Mouse (Mus musculus): Measurements from ENCODE around the gene Tuba1a. TPM values are rescaled to one million over a fixed set of nuclear protein-coding genes. Genes with fewer than 3 reads are reported as not detected.
"Not testable (repeated sequence)": the region's sequence is repeated elsewhere in the genome, so short reads cannot be mapped to it uniquely, and the experiment has no call there.

Gene Tuba1a
- polyA plus RNA-seq, 1 experiment from 2014 or later = 1,543 TPM

- H3K4me1 ChIP-seq = peaks cover 23% of the 10 kb centered on the region
Observed at GRCm38 (mm10) chr15:98933833-98934216, 19.7 kb downstream of the Tuba1a start.

GRCm38 (mm10) chr15:98933004-98933671 lies 20.4 kb downstream of the Tuba1a start:
- peak overlapping the region; percentile 84 for H3K4me3 ChIP-seq (replicated peaks)
- peak overlapping the region; percentile 100 for H3K27ac ChIP-seq (replicated peaks)
- H3K4me1 ChIP-seq = peaks cover 27% of the 10 kb centered on the region
- H3K9me3 ChIP-seq (replicated peaks); H3K27me3 ChIP-seq; ATAC-seq (ENCODE audit: insufficient number of reproducible peaks, low FRiP score, low TSS enrichment, low read depth): not testable (repeated sequence)
- peaks cover 14% of the 10 kb centered on the region; the same call in 1 of the 2 replicates for H3K36me3 ChIP-seq
- H3K9ac ChIP-seq = peak overlapping the region; percentile 90
- peak overlapping the region; percentile 90 for H3K4me2 ChIP-seq (replicated peaks)
- WGBS = 6% methylated on average over 8 of the region's 9 CpGs

More at GRCm38 (mm10) chr15:98933833-98934216, 19.7 kb downstream of the Tuba1a start:
- Histone ChIP-seq H3K9me3 (replicated peaks) (no peaks in the 10 kb centered on the region), H3K9ac (peak overlapping the region; percentile 90), H3K27ac (replicated peaks) (peak overlapping the region; percentile 100), H3K27me3 (no peaks in the 10 kb centered on the region), H3K4me3 (replicated peaks) (peak overlapping the region; percentile 84), H3K36me3 (peaks cover 14% of the 10 kb centered on the region; the same call in 1 of the 2 replicates), H3K4me2 (replicated peaks) (peak overlapping the region; percentile 90)
- under 1% methylated on average over 35 of the region's 35 CpGs for WGBS
- peak; percentile 82 for ATAC-seq (ENCODE audit: insufficient number of reproducible peaks, low FRiP score, low TSS enrichment, low read depth)

GRCm38 (mm10) chr15:98930998-98931397 lies 22.5 kb downstream of the Tuba1a start:
- Histone ChIP-seq H3K36me3 (peaks cover 14% of the 10 kb centered on the region; the same call in 1 of the 2 replicates), H3K4me2 (replicated peaks) (no peak overlapping the region), H3K27me3 (no peaks in the 10 kb centered on the region), H3K9me3 (replicated peaks) (no peaks in the 10 kb centered on the region), H3K9ac (no peak overlapping the region), H3K4me3 (replicated peaks) (no peak overlapping the region), H3K27ac (replicated peaks) (0 out of 2 replicates have a peak overlapping the region, but pooled peaks have one; percentile 39), H3K4me1 (peaks cover 27% of the 10 kb centered on the region)
- ATAC-seq (ENCODE audit: insufficient number of reproducible peaks, low FRiP score, low TSS enrichment, low read depth) = no peak
- WGBS = 69% methylated on average over 3 of the region's 3 CpGs

GRCm38 (mm10) chr15:98930017-98930734 lies 23.3 kb downstream of the Tuba1a start:
- H3K36me3 ChIP-seq = peaks cover 14% of the 10 kb centered on the region; the same call in 1 of the 2 replicates
- no peak overlapping the region for H3K4me2 ChIP-seq (replicated peaks)
- H3K4me1 ChIP-seq = peaks cover 19% of the 10 kb centered on the region
- H3K27ac ChIP-seq (replicated peaks) = no peak overlapping the region
- H3K4me3 ChIP-seq (replicated peaks) = no peak overlapping the region
- no peaks in the 10 kb centered on the region for H3K9me3 ChIP-seq (replicated peaks)
- no peaks in the 10 kb centered on the region for H3K27me3 ChIP-seq
- no peak for ATAC-seq (ENCODE audit: insufficient number of reproducible peaks, low FRiP score, low TSS enrichment, low read depth)
- H3K9ac ChIP-seq = no peak overlapping the region
- 45% methylated on average over 8 of the region's 8 CpGs for WGBS

- peak overlapping the region; percentile 55; the same call in 1 of the 2 replicates for H3K27ac ChIP-seq (replicated peaks)
- no peak for ATAC-seq (ENCODE audit: insufficient number of reproducible peaks, low FRiP score, low TSS enrichment, low read depth)
- WGBS = 9% methylated on average over 13 of the region's 13 CpGs
- peaks cover 18% of the 10 kb centered on the region for H3K4me1 ChIP-seq
- peaks cover 14% of the 10 kb centered on the region; the same call in 1 of the 2 replicates for H3K36me3 ChIP-seq
- H3K27me3 ChIP-seq = no peaks in the 10 kb centered on the region
- H3K4me3 ChIP-seq (replicated peaks) = no peak overlapping the region
- H3K4me2 ChIP-seq (replicated peaks) = no peak overlapping the region
- no peaks in the 10 kb centered on the region for H3K9me3 ChIP-seq (replicated peaks)
- no peak overlapping the region for H3K9ac ChIP-seq
Observed at GRCm38 (mm10) chr15:98928598-98929240, 24.8 kb downstream of the Tuba1a start.

- WGBS = 77% methylated on average over 5 of the region's 5 CpGs
- Histone ChIP-seq H3K4me3 (replicated peaks) (no peak overlapping the region), H3K4me1 (peaks cover 13% of the 10 kb centered on the region), H3K36me3 (peaks cover 14% of the 10 kb centered on the region; the same call in 1 of the 2 replicates), H3K9ac (no peak overlapping the region), H3K27me3 (no peaks in the 10 kb centered on the region), H3K27ac (replicated peaks) (no peak overlapping the region), H3K9me3 (replicated peaks) (no peaks in the 10 kb centered on the region), H3K4me2 (replicated peaks) (no peak overlapping the region)
- no peak for ATAC-seq (ENCODE audit: insufficient number of reproducible peaks, low FRiP score, low TSS enrichment, low read depth)
Observed at GRCm38 (mm10) chr15:98927566-98927965, 25.9 kb downstream of the Tuba1a start.

- Histone ChIP-seq H3K9ac (no peak overlapping the region), H3K4me1 (peaks cover 9% of the 10 kb centered on the region), H3K36me3 (no peaks in the 10 kb centered on the region), H3K4me3 (replicated peaks) (no peak overlapping the region), H3K4me2 (replicated peaks) (no peak overlapping the region), H3K27me3 (no peaks in the 10 kb centered on the region), H3K27ac (replicated peaks) (no peak overlapping the region), H3K9me3 (replicated peaks) (no peaks in the 10 kb centered on the region)
- no peak for ATAC-seq (ENCODE audit: insufficient number of reproducible peaks, low FRiP score, low TSS enrichment, low read depth)
- WGBS = 86% methylated on average over 3 of the region's 3 CpGs
Observed at GRCm38 (mm10) chr15:98924682-98925081, 28.8 kb downstream of the Tuba1a start.

GRCm38 (mm10) chr15:98923031-98923537 lies 30.4 kb downstream of the Tuba1a start:
- Histone ChIP-seq H3K36me3 (no peaks in the 10 kb centered on the region), H3K27me3 (no peaks in the 10 kb centered on the region), H3K9ac (no peak overlapping the region), H3K4me2 (replicated peaks) (no peak overlapping the region), H3K27ac (replicated peaks) (no peak overlapping the region), H3K4me1 (peaks cover 7% of the 10 kb centered on the region; the same call in 1 of the 2 replicates), H3K9me3 (replicated peaks) (no peaks in the 10 kb centered on the region), H3K4me3 (replicated peaks) (no peak overlapping the region)
- no peak for ATAC-seq (ENCODE audit: insufficient number of reproducible peaks, low FRiP score, low TSS enrichment, low read depth)
- WGBS = 87% methylated on average over 2 of the region's 2 CpGs

- Histone ChIP-seq H3K27ac (replicated peaks) (no peak overlapping the region), H3K4me2 (replicated peaks) (no peak overlapping the region), H3K9me3 (replicated peaks) (no peaks in the 10 kb centered on the region), H3K36me3 (no peaks in the 10 kb centered on the region), H3K4me1 (peaks cover 7% of the 10 kb centered on the region; the same call in 1 of the 2 replicates), H3K4me3 (replicated peaks) (no peak overlapping the region), H3K27me3 (no peaks in the 10 kb centered on the region), H3K9ac (no peak overlapping the region)
- WGBS = 54% methylated on average over 3 of the region's 3 CpGs
- ATAC-seq (ENCODE audit: insufficient number of reproducible peaks, low FRiP score, low TSS enrichment, low read depth) = no peak
Observed at GRCm38 (mm10) chr15:98922581-98922980, 30.9 kb downstream of the Tuba1a start.

GRCm38 (mm10) chr15:98921510-98921909 lies 32.0 kb downstream of the Tuba1a start:
- H3K9ac ChIP-seq = no peak overlapping the region
- H3K4me1 ChIP-seq = peaks cover 13% of the 10 kb centered on the region
- no peaks in the 10 kb centered on the region for H3K36me3 ChIP-seq
- WGBS = 67% methylated on average over 5 of the region's 5 CpGs
- H3K27me3 ChIP-seq = no peaks in the 10 kb centered on the region
- no peak overlapping the region for H3K4me2 ChIP-seq (replicated peaks)
- no peak overlapping the region for H3K4me3 ChIP-seq (replicated peaks)
- H3K27ac ChIP-seq (replicated peaks) = no peak overlapping the region
- no peak for ATAC-seq (ENCODE audit: insufficient number of reproducible peaks, low FRiP score, low TSS enrichment, low read depth)
- H3K9me3 ChIP-seq (replicated peaks) = no peaks in the 10 kb centered on the region

- ATAC-seq (ENCODE audit: insufficient number of reproducible peaks, low FRiP score, low TSS enrichment, low read depth); H3K9me3 ChIP-seq (replicated peaks): not testable (repeated sequence)
- 25% methylated on average over 8 of the region's 8 CpGs for WGBS
Observed at GRCm38 (mm10) chr15:98918499-98918895, 35.0 kb downstream of the Tuba1a start.

More at GRCm38 (mm10) chr15:98918499-98918895, 35.0 kb downstream of the Tuba1a start:
- Histone ChIP-seq H3K27ac (replicated peaks) (peak overlapping the region; percentile 86), H3K4me3 (replicated peaks) (peak overlapping the region; percentile 89), H3K4me1 (peaks cover 26% of the 10 kb centered on the region), H3K4me2 (replicated peaks) (peak overlapping the region; percentile 74), H3K9ac (peak overlapping the region; percentile 39)
- not testable (repeated sequence) for H3K36me3 ChIP-seq, H3K27me3 ChIP-seq
